Mouse (Mus musculus) CH12.LX (cell line): ENCODE measurements at regions not wholly inside any gene's neighbourhood (a gene's known extent, or its start where the extent isn't known, plus 50 kb on each side); places are given as distances from the start of the nearest gene placed in this dataset.

ENCODE experiments used
- BHLHE40 ChIP-seq: IDR thresholded peaks from 2 replicates; pipeline ENCODE4 v1.6.1; 2011; ENCODE audit warnings: mild to moderate bottlenecking, low read depth, low read length, improper control_type of control experiment
- CTCF ChIP-seq, 2 experiments: IDR thresholded peaks in 1 of 2; conservative IDR thresholded peaks in 1 of 2; 2 replicates each; pipeline ENCODE4 v1.5.1; 2011 to 2012; ENCODE audit warnings: low read depth in 2 of 2, low read length in 2 of 2, improper control_type of control experiment in 1 of 2, inconsistent platforms in 1 of 2, mild to moderate bottlenecking in 1 of 2, moderate library complexity in 1 of 2
- JUND ChIP-seq: conservative IDR thresholded peaks from 2 replicates; pipeline ENCODE4 v1.6.1; 2011; ENCODE audit warnings: low read depth, low read length, improper control_type of control experiment
- KAT2A ChIP-seq: IDR thresholded peaks from 2 replicates; pipeline ENCODE4 v1.6.1; 2012; ENCODE audit warnings: low read length, improper control_type of control experiment, inconsistent platforms; ENCODE audit not compliant: insufficient replicate concordance
- MAX ChIP-seq: IDR thresholded peaks from 2 replicates; pipeline ENCODE4 v1.6.1; 2011; ENCODE audit warnings: low read length, improper control_type of control experiment
- MXI1 ChIP-seq: IDR thresholded peaks from 2 replicates; pipeline ENCODE4 v1.6.1; 2011; ENCODE audit warnings: mild to moderate bottlenecking, low read depth, low read length, improper control_type of control experiment
- PAX5 ChIP-seq: IDR thresholded peaks from 2 replicates; pipeline ENCODE4 v1.6.1; 2012; ENCODE audit warnings: low read length, inconsistent platforms, mixed read lengths
- POLR2A ChIP-seq: IDR thresholded peaks from 2 replicates; pipeline ENCODE4 v1.6.1; 2011; ENCODE audit warnings: low read depth, mild to moderate bottlenecking, improper control_type of control experiment, low read length
- RAD21 ChIP-seq: IDR thresholded peaks from 2 replicates; pipeline ENCODE4 v1.6.1; 2011; ENCODE audit warnings: low read depth, mild to moderate bottlenecking, low read length, improper control_type of control experiment, moderate library complexity
- RCOR1 ChIP-seq: conservative IDR thresholded peaks from 2 replicates; pipeline ENCODE4 v1.6.1; 2012; ENCODE audit warnings: low read depth, mild to moderate bottlenecking, inconsistent platforms, low read length, improper control_type of control experiment
- SIN3A ChIP-seq: IDR thresholded peaks from 2 replicates; pipeline ENCODE4 v1.6.1; 2012; ENCODE audit warnings: low read length, improper control_type of control experiment, inconsistent platforms
- SMC3 ChIP-seq: IDR thresholded peaks from 2 replicates; pipeline ENCODE4 v1.6.1; 2011; ENCODE audit warnings: low read depth, low read length, improper control_type of control experiment
- TBP ChIP-seq: conservative IDR thresholded peaks from 2 replicates; pipeline ENCODE4 v1.6.1; 2011; ENCODE audit warnings: low read depth, low read length, improper control_type of control experiment
- TCF12 ChIP-seq: IDR thresholded peaks from 2 replicates; pipeline ENCODE4 v1.6.1; 2014; ENCODE audit warnings: low read depth, mild to moderate bottlenecking, inconsistent platforms, low read length, improper control_type of control experiment

GRCm38 (mm10) chr9:91981955-91982621 is 210.6 kb upstream of the Plscr5 start:
- TF ChIP-seq BHLHE40 (no peak), CTCF (conservative IDR thresholded peaks at IDR 0.05 in 1 of 2, IDR thresholded peaks at IDR 0.05 in 1 of 2; ENCODE audit: low read depth in 2 of 2, low read length in 2 of 2) (no peak), RAD21 (no peak), TBP (no peak), JUND (no peak), POLR2A (no peak), SIN3A (no peak), RCOR1 (no peak), KAT2A (no peak), PAX5 (no peak), TCF12 (no peak), MAX (no peak), MXI1 (no peak), SMC3 (no peak)
